Mouse (Mus musculus): ENCODE results near the gene Mtmr10. TPM values are rescaled to one million over a fixed set of nuclear protein-coding genes. Genes with fewer than 3 reads are reported as not detected.

Gene Mtmr10
- polyA plus RNA-seq, 1 experiment from 2014 or later: 8.4 TPM

- Histone ChIP-seq H3K27me3 (no peaks in the 10 kb centered on the region), H3K4me1 (peaks cover 11% of the 10 kb centered on the region), H3K9ac (no peak overlapping the region), H3K4me2 (no peak overlapping the region), H3K36me3 (ENCODE audit: poor library complexity, severe bottlenecking) (peaks cover 58% of the 10 kb centered on the region), H3K4me3 (no peak overlapping the region), H3K9me3 (replicated peaks) (no peaks in the 10 kb centered on the region), H3K27ac (no peak overlapping the region)
- no peak for ATAC-seq
- 94% methylated on average over 5 of the region's 5 CpGs for WGBS
Observed at GRCm38 (mm10) chr7:64356661-64357060, 69.2 kb downstream of the Mtmr10 start.

GRCm38 (mm10) chr7:64357405-64357804, 70.0 kb downstream of the Mtmr10 start:
- Histone ChIP-seq H3K4me2 (no peak overlapping the region), H3K4me3 (no peak overlapping the region), H3K27me3 (no peaks in the 10 kb centered on the region), H3K9me3 (replicated peaks) (no peaks in the 10 kb centered on the region), H3K27ac (no peak overlapping the region), H3K9ac (no peak overlapping the region), H3K4me1 (peaks cover 11% of the 10 kb centered on the region), H3K36me3 (ENCODE audit: poor library complexity, severe bottlenecking) (peaks cover 65% of the 10 kb centered on the region)
- no peak for ATAC-seq
- WGBS: 86% methylated on average over 9 of the region's 9 CpGs

- Histone ChIP-seq H3K9ac (no peak overlapping the region), H3K9me3 (replicated peaks) (no peaks in the 10 kb centered on the region), H3K4me1 (peaks cover 11% of the 10 kb centered on the region), H3K36me3 (ENCODE audit: poor library complexity, severe bottlenecking) (peaks cover 65% of the 10 kb centered on the region), H3K27ac (no peak overlapping the region), H3K4me3 (no peak overlapping the region), H3K4me2 (no peak overlapping the region), H3K27me3 (no peaks in the 10 kb centered on the region)
- 87% methylated on average over 6 of the region's 6 CpGs for WGBS
- no peak for ATAC-seq
Observed at GRCm38 (mm10) chr7:64358666-64359065, 71.2 kb downstream of the Mtmr10 start.

- no peak for ATAC-seq
- no peak overlapping the region for H3K27ac ChIP-seq
- H3K4me2 ChIP-seq: no peak overlapping the region
- 91% methylated on average over 20 of the region's 20 CpGs for WGBS
- peaks cover 76% of the 10 kb centered on the region for H3K36me3 ChIP-seq (ENCODE audit: poor library complexity, severe bottlenecking)
- no peaks in the 10 kb centered on the region for H3K9me3 ChIP-seq (replicated peaks)
- no peak overlapping the region for H3K4me3 ChIP-seq
- H3K9ac ChIP-seq: no peak overlapping the region
- no peaks in the 10 kb centered on the region for H3K27me3 ChIP-seq
- H3K4me1 ChIP-seq: no peaks in the 10 kb centered on the region
Observed at GRCm38 (mm10) chr7:64359943-64360585, 72.6 kb downstream of the Mtmr10 start.

- WGBS: 63% methylated on average over 3 of the region's 3 CpGs
- Histone ChIP-seq H3K9ac (no peak overlapping the region), H3K27me3 (no peaks in the 10 kb centered on the region), H3K4me1 (no peaks in the 10 kb centered on the region), H3K4me3 (no peak overlapping the region), H3K36me3 (ENCODE audit: poor library complexity, severe bottlenecking) (peaks cover 80% of the 10 kb centered on the region), H3K4me2 (no peak overlapping the region), H3K27ac (no peak overlapping the region), H3K9me3 (replicated peaks) (no peaks in the 10 kb centered on the region)
- no peak for ATAC-seq
Observed at GRCm38 (mm10) chr7:64360586-64360945, 73.1 kb downstream of the Mtmr10 start.

GRCm38 (mm10) chr7:64365863-64366262, 78.4 kb downstream of the Mtmr10 start:
- 96% methylated on average over 5 of the region's 5 CpGs for WGBS
- Histone ChIP-seq H3K9ac (no peak overlapping the region), H3K4me2 (no peak overlapping the region), H3K4me1 (no peaks in the 10 kb centered on the region), H3K9me3 (replicated peaks) (no peaks in the 10 kb centered on the region), H3K27me3 (no peaks in the 10 kb centered on the region), H3K27ac (no peak overlapping the region), H3K36me3 (ENCODE audit: poor library complexity, severe bottlenecking) (peaks cover 86% of the 10 kb centered on the region), H3K4me3 (no peak overlapping the region)
- ATAC-seq: no peak

- Histone ChIP-seq H3K27me3 (no peaks in the 10 kb centered on the region), H3K9me3 (replicated peaks) (no peaks in the 10 kb centered on the region), H3K9ac (no peak overlapping the region), H3K27ac (no peak overlapping the region), H3K4me2 (no peak overlapping the region), H3K36me3 (ENCODE audit: poor library complexity, severe bottlenecking) (peaks cover 51% of the 10 kb centered on the region), H3K4me1 (peaks cover 10% of the 10 kb centered on the region), H3K4me3 (no peak overlapping the region)
- no peak for ATAC-seq
- WGBS: 90% methylated on average over 6 of the region's 6 CpGs
Observed at GRCm38 (mm10) chr7:64369841-64370240, 82.4 kb downstream of the Mtmr10 start.

GRCm38 (mm10) chr7:64371940-64372878, 84.8 kb downstream of the Mtmr10 start:
- H3K9me3 ChIP-seq (replicated peaks): no peaks in the 10 kb centered on the region
- H3K27me3 ChIP-seq: no peaks in the 10 kb centered on the region
- no peak for ATAC-seq
- no peak overlapping the region for H3K9ac ChIP-seq
- no peak overlapping the region for H3K4me3 ChIP-seq
- 90% methylated on average over 23 of the region's 23 CpGs for WGBS
- peaks cover 43% of the 10 kb centered on the region for H3K36me3 ChIP-seq (ENCODE audit: poor library complexity, severe bottlenecking)
- H3K27ac ChIP-seq: no peak overlapping the region
- peaks cover 10% of the 10 kb centered on the region for H3K4me1 ChIP-seq
- no peak overlapping the region for H3K4me2 ChIP-seq

GRCm38 (mm10) chr7:64373147-64373829, 85.8 kb downstream of the Mtmr10 start:
- H3K4me3 ChIP-seq: peak overlapping the region; percentile 67
- peak overlapping the region; percentile 92 for H3K27ac ChIP-seq
- peak overlapping the region; percentile 69 for H3K4me2 ChIP-seq
- H3K27me3 ChIP-seq: no peaks in the 10 kb centered on the region
- H3K9ac ChIP-seq: peak overlapping the region; percentile 83
- H3K36me3 ChIP-seq (ENCODE audit: poor library complexity, severe bottlenecking): peaks cover 48% of the 10 kb centered on the region
- 12% methylated on average over 18 of the region's 18 CpGs for WGBS
- H3K4me1 ChIP-seq: peaks cover 10% of the 10 kb centered on the region
- ATAC-seq: peak; percentile 37
- no peaks in the 10 kb centered on the region for H3K9me3 ChIP-seq (replicated peaks)

- peaks cover 48% of the 10 kb centered on the region for H3K36me3 ChIP-seq (ENCODE audit: poor library complexity, severe bottlenecking)
- peaks cover 10% of the 10 kb centered on the region for H3K4me1 ChIP-seq
- H3K4me2 ChIP-seq: peak within 1 kb of the TSS; percentile 69
- H3K9me3 ChIP-seq (replicated peaks): no peaks in the 10 kb centered on the region
- 3% methylated on average over 27 of the region's 27 CpGs for WGBS
- H3K27me3 ChIP-seq: no peaks in the 10 kb centered on the region
- H3K4me3 ChIP-seq: peak within 1 kb of the TSS; percentile 67
- peak within 1 kb of the TSS; percentile 92 for H3K27ac ChIP-seq
- ATAC-seq: peak; percentile 97
- peak within 1 kb of the TSS; percentile 83 for H3K9ac ChIP-seq
Observed at GRCm38 (mm10) chr7:64373830-64374562, 86.5 kb downstream of the Mtmr10 start, which contains the start of gene Fan1. Fan1 (minus strand) TSS chr7:64374095.
